Mouse (Mus musculus) lung, postnatal 0 days (tissue): ENCODE measurements around the gene Kcnip4.

Experiments
- CTCF ChIP-seq: IDR thresholded peaks from 2 replicates; pipeline ENCODE4 v1.5.1; 2016; ENCODE audit warnings: antibody characterized with exemption, mild to moderate bottlenecking
- EP300 ChIP-seq: IDR thresholded peaks from 2 replicates; pipeline ENCODE4 v1.6.1; 2016; ENCODE audit warnings: antibody characterized with exemption, mild to moderate bottlenecking, control low read depth

DNA sequence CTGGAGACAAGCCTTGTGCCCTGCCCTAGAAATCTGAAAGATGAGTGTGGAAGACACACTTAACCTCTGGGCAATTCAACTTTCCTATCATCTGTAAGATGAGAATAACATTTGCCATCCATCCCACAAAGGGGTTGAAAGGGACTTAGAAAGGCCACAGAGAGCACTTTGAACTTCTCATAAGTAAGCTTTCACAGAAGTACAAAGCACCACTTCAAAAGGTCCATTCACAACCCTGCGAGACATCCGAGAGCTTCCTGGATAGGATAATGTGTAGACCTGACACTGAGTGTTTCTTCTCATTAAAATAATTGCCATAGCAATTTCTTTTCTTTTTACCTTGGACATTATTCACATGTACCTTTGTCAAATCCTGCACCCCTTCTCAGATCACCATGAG is 683.7 kb downstream of the Kcnip4 start:
- TF ChIP-seq EP300 (no peak), CTCF (no peak)
